Mouse (Mus musculus) left cerebral cortex, adult 11 months (tissue): ENCODE measurements around the gene Rhbdl1.
"Not testable (repeated sequence)": the region's sequence is repeated elsewhere in the genome, so short reads cannot be mapped to it uniquely, and the experiment has no call there.

ENCODE experiments used
- DNase-seq: peaks from one replicate; pipeline ENCODE4 v3.0.0; 2022; ENCODE audit warnings: low spot score

Rhbdl1 gene

GRCm38 (mm10) chr17:25825984-25826570 is 11.0 kb downstream of the Rhbdl1 start:
- DNase-seq, result no peak

GRCm38 (mm10) chr17:25825311-25825710 is 11.8 kb downstream of the Rhbdl1 start:
- no peak for DNase-seq

GRCm38 (mm10) chr17:25824362-25825142 is 12.5 kb downstream of the Rhbdl1 start:
- no peak for DNase-seq

- peak; percentile 81 for DNase-seq
Measured at GRCm38 (mm10) chr17:25823452-25823851, 13.6 kb downstream of the Rhbdl1 start, which contains the start of gene Wdr24. Gene Wdr24 (plus strand): TSS chr17:25823627.

DNA sequence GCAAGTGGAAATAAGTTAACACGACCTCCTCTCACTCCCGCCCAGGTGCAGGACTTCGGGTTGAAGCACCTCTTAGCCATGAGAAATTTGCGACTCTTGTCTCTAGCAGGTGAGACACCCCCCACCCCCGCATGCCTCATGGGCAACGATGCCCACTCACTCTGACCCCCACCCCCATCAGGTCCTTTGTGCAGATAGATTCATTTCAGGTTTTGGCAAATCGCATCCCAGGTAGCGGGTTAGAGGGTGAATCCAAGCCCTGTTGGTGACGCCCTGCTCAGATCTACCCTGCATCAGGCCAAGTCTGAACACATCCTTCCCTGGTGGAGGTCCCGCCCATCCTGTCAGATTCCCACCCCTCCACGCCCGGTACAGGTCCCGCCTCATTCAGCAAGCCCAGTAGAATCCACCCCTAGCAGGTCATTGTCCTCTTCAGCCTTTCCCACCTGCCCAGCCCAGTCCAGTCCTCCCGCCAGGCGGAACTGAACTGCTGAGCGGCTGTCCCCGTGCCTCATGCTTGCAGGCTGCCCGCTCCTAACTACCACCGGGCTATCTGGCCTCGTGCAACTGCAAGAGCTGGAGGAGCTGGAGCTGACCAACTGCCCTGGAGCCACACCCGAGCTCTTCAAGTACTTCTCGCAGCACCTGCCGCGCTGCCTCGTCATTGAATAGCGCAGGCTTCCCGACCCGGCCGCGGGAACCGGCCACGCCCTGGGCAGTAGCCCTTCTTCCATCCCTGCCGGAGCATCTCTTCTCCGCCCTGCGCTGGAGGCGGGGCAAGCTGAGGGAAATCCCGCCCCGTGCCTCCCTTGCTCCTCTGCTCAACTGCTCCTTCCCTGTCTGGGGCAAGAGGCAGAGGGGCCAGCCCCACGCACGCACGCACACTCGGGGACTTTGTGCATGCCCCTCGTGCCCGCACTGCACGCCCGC is 18.0 kb downstream of the Rhbdl1 start:
- no peak for DNase-seq

DNA sequence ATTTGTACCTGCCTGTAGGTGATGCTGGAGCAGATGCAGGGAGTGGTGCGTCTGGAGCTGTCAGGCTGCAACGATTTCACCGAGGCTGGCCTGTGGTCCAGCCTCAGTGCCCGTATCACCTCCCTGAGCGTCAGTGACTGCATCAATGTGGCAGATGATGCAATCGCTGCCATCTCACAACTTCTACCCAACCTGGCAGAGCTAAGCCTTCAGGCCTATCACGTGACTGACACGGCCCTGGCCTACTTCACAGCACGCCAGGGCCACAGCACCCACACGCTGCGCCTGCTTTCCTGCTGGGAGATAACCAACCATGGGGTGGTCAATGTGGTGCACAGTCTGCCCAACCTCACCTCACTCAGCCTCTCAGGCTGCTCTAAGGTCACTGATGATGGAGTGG is 19.4 kb downstream of the Rhbdl1 start:
- DNase-seq, result no peak

DNA sequence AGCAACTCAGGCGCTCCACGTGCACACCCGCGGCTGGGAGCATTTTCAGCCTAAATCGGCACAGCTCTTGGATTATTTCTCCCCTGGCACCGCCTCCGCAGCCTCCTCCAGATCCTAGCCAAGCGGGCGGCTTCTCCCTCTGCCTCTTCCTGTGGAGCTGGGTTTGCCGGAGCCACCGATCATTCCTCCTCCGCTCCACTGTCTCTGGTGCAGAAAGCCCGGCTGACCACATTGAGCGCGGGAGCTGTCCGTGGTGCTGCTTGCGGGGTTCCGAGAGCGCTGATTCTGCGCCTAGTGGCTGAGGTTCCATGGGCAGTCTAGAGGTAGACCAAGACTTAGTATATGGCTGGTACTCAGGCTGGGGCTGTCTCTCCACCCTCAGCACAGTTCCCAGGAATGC is 23.6 kb downstream of the Rhbdl1 start:
- peak; percentile 79 for DNase-seq

DNA sequence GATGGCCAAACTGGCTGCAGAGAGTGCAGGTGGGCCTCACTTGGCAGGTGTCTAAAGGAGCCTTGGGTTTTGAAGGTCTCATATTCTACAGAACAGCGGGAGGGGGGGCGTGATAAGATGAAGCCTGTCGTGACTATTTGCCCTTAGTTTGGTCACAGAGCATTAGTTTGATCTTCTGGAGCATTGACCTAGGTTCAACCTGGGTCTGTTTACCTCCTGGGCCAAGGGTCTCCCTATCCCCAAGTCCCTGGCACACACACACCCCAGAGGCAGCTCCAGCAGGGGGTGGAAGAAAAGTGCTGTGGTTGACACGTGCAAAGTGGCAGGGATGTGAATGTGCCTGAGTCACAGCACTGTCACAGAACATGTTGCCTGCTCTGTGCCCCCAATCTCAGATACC is 26.2 kb downstream of the Rhbdl1 start:
- DNase-seq, result no peak

GRCm38 (mm10) chr17:25809606-25810340 is 27.3 kb downstream of the Rhbdl1 start:
- DNase-seq, result no peak

DNA sequence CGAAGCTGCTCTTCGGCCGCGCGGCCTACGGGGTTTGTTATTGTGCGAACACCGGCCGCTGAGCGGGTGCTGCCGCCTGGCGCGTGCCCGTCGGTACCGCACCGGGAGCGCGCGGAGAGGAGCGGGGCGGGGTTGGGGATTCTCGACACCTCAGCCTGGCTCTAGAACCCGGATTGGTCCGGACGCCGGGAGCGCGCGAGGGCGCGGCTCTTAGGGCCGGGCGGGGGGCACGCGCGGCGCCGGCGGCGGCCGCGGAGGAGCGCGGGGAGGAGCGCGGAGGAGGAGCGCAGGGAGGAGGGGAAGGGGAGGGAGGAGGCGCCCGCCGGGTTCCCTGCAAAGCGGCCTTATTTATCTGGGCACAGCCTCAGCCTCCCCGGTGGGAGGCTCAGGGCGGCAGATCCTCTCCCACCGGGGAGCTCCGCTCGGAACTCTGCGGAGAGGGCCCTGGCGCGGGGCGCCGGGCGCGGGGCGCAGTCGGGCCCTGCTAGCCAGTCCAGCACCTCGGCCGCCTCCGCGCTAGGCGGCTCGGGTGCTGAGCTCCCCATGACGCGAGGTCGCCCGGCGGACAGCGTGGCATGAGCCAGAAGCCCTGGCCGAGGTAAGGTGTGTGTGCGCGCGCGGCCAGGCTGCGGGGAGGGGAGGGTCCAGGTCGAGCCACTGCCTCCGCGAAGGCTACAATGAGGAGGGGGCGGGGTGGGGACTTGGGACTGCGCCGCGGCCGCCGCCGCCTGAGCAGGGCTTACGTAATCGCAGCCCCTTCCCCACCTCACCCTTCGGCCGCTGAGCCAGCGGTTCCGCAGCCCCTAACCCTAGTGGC is 28.1 kb downstream of the Rhbdl1 start, which contains the start of gene Fbxl16:
Fbxl16 (plus strand) TSS at position 297 of the 817 bp plus-strand sequence.
- peak; percentile 85 for DNase-seq

- no peak for DNase-seq
Measured at GRCm38 (mm10) chr17:25808028-25808427, 29.1 kb downstream of the Rhbdl1 start.

- not testable (repeated sequence) for DNase-seq
Measured at GRCm38 (mm10) chr17:25807452-25807851, 29.6 kb downstream of the Rhbdl1 start.

GRCm38 (mm10) chr17:25806507-25806906 is 30.6 kb downstream of the Rhbdl1 start:
- no peak for DNase-seq

- peak; percentile 71 for DNase-seq
Measured at GRCm38 (mm10) chr17:25802825-25803517, 34.1 kb downstream of the Rhbdl1 start.

DNA sequence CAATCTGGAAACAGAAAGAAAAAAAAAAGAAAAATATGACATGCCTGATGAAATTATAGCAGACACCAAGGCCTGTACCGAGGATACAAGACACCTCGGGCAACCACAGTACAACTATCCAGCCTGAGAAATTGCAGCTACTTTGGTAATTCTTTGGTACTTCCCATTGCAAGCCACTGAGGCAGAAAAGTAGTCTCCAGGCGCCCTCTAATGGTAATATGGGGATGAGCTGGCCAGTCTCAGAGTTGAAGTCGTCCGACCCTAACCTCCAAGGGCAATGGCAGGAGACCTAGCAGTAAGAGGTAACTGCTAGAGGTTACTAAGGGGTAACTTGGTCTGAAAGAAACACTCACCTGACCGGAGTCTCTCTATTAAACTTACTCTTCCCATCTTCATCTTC is 36.1 kb downstream of the Rhbdl1 start:
- DNase-seq, result peak; percentile 70

DNA sequence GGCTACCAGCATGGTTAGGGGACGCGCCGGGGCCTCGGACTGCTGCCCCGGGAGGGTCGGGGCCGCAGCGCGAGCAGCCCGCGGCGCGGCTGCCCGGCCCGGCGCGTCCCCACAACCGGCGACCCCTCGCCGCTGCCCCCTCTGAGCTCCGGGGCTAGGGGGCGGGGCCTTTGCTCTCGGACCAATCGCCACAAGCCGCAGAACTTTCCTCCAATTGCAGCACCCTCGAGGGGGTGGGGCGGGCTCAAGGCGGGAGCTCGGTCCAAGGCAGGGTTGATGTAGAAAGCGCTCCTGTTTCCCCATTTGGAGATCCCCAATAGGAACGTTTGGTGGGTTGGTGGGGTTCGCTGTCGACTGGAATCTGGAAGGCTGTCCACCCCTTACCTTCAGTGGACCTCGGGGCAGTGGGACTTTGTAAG is 40.1 kb downstream of the Rhbdl1 start, which contains the start of gene Metrn:
Metrn (minus strand) TSS at position 186 of the 419 bp plus-strand sequence.
- no peak for DNase-seq

DNA sequence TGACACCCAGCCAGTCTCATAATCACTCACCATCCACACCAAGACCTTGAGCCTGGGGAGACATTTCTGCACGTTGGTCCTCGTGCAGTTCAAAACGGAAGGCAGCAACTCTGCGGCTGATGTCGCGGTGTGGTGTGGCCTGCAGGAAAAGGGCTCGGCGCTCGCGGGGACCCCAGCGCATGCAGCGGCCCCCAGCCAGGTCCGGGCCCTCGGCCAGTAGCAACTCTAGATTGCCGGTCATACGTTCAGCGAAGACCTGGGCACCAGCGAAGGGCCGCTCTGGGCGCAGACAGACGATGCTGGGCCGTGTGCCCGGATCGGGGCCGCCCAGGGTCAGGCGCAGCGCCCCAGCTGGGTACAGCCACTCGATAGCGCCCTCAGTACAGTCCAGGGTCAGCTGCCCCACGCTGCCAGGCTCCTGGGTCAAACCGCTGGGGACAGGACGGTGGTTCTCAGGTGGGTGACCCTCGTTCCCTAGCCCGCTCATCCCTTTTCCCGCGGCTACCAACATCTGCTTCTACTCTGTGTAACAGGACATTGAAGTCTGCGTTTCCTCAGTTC is 40.8 kb downstream of the Rhbdl1 start:
- no peak for DNase-seq

- peak; percentile 83 for DNase-seq
Measured at GRCm38 (mm10) chr17:25795609-25796092, 41.4 kb downstream of the Rhbdl1 start, which contains the start of gene AC134908.4. Gene AC134908.4 (minus strand): TSS chr17:25795659.

- no peak for DNase-seq
Measured at GRCm38 (mm10) chr17:25794998-25795397, 42.1 kb downstream of the Rhbdl1 start.
